Mouse (Mus musculus): ENCODE measurements at regions not wholly inside any gene's neighbourhood (a gene's known extent, or its start where the extent isn't known, plus 50 kb on each side); places are given as distances from the start of the nearest gene placed in this dataset.

DNA sequence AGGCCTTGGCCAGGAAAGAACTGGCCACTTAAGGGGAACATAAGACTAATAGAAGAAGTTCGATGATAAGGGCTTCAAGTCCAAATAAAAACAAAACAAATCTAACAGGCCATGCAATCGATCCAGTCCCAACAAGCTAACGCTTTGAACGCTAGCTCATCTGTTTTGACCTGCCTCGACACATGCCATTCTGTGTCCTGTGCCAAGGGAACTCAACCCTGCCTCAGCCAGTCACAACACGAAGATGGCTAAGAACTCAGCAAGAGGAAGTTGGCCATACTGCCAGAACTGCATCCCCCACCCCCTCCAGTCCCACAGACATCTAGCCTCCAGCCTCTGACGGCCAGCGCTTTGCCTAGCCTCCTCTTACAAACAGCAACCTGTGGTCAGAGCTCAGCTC is 259.1 kb downstream of the Gm12728 start:
- no peak for DNase-seq

DNA sequence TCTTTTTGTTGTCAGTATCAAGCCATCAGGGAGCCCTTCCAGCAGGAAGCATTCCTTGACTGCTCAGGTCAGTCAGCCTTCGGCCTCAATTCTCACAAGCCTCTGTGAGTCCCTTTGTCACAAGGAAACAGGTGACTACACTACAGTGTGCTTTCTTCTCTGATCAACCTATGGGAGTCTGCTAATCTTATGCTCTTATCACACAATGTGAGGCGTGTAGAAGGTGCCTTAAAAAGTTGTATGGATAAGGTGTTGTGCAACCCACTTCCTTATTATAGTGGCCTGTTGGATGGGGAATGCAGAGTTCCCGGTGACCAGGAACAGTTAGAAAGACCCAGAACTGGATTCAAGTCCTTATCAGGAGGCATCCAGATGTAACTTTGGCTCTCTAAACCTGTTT is 260.2 kb downstream of the Gm12728 start:
- no peak for DNase-seq

DNA sequence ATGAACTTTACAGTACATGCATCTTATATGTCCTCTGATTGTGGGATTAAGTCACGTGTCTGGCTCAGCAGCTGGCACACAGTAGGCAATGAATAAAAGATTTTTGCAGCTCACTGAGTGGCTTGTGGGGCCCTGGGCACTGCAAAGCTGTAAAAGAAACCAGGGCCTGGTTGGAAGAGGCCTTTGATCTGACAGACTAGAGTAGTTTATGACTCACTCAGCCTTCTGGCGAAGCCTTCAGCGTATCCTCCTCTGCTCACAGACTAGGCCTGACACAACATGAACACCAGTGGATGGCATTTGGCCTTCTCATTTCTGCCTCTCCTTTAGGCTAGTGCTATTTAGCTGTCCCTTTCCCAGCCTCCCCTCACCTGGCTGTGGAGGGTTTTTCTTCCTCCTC is 260.6 kb downstream of the Gm12728 start:
- DNase-seq: no peak

DNA sequence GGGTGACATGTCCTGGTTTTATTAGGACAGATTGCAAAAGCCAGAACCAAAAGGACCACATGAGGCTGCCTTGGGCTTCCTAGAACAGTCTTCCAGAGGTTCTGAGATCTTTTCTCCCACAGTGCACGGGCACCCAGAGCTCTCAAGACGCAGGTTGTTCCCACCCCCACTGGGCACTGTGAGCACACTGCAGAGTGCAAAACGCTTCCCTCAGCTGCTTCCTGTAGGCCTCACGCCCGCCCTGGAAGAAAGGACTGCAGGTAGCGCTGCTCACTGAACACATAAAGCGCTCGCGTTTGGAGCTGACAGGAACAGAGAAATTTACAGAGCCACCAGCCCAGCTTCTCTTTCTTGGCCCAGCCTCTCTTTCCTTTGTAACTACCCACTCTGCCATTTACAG is 262.5 kb upstream of the Usp24 start:
- DNase-seq: no peak

DNA sequence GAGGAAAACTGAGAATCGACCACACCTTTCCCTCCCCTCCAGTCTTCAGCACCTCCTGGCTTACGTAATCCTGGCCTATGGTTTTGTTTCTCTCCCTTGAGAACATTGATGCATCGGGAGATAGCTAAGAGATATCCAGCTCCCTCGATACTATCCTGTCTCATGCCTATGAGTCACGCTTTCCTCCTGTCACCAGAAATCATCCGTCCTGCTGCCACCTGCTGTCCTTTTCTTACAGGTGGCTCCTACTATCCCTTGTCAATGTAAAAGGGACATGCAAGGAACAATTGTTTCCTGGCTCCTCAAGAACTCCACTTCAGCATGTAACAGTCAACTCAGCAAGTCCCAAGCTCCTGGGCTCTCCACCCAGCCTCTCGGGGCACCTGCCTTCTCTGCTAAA is 261.7 kb upstream of the Usp24 start:
- DNase-seq: no peak

DNA sequence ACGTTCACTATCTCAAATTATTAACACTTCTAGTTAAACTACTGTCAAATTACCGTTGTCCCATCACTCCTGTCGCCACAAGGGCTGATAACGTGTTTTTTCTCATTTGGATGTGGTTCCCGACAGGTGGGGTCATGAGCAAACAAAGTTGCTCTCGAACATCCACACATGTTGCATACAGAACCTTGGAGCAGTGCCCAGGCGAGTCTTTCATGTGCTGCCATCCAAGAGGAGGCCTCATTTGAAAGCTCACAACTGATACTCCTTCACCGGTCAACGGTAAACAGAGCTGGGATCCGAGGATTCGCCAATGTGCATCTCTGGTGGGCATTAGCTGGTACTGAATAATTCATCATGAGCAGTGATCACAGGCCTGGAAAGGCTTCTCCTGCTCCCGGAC is 253.4 kb upstream of the Usp24 start:
- no peak for DNase-seq

DNA sequence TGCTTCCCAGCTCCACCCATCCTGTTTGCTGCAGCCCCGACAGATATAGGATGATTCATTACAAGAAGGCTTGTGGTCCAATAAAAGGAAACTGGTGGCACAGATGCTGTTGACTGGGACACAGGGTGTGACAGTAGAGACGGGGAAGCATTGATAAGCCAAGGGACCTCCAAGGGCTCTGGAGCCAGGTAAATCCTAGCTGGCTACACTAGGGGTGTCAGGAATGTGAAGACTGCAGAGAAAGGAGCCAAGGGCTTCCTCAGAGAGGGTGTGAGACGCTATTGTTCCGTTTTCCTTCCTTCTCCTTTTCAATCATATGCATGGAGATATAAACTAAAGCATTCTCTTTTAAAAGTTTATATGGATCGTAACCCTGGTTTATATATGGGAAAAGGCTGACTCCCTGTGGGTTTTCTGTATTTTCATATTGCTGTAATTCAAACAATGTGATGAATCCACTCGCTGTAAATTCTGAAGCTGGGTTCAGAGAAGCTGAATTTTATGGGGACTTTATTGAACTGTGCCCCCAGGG is 252.1 kb upstream of the Usp24 start:
- no peak for DNase-seq

DNA sequence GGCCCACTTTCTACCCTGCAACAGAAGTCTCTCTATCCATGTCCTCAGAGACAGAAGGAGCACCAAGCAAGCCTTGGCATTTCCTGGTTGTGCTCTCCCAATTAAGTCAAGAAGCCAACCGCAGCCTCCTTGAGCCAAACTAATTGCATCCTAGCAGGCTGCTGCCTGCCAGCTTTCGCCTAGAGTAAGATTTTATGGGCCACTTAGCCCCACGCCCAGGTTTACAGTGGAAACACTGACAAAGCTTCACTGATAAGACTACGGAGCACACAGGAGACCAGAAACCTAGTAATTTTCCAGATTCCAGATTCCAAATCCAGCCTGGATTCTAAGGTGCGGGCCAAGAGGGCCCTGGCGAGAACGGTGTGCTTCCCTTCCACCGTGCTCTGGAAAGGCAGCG is 249.0 kb upstream of the Usp24 start:
- DNase-seq: no peak

DNA sequence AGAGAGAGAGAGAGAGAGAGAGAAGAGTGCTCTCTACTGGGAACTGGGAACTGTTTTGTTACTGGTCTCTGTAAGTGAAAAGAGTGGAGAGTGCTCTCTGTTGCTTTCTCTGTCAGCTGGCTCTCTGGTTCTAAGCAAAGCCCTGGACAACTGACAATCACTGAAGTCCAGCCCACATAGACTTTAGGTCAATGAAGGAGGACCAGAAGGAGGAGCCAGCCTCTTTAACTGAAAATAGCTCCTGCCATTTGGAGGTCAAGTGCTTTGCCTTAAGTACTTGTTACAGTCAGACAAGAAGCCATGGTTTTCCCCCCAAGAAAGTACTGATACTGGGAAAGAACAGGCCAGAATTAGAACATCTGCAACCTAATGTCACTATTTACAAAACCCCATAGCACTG is 232.5 kb upstream of the Usp24 start:
- DNase-seq: no peak

DNA sequence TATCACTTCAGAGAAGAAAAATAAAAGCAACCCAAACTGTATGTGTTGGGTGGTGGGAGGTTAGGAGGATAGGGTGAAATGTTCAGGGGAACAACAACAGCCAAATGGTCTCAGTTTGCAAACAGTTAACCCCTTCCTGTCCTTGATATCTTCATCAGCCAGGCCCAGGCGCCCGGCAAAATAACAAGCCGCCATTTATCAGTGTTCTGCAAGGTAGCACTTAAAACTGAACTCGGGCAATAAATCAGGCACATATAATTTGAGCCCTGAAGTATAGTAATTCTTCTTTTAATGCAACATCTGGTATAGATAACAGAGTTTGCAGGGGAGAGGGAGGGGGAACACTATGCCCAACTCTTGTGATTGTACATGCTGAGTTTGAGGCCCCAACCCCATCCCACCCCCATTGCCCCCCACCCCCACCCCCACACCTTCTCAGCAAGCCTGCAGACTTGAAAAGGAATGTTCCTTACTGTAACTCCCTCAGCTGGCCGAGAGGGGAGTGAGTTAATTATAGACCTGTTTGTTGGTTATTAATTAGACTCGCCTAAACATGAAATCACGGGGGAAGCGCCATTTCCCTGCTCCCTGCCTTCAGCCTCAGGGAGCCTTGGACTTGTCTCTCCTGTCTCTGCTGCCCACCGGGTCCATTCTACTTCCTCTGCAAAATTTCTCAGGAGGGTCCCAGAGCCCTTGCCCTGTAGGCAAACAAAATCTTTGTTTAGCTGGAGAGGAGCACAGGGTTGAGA is 223.9 kb upstream of the Usp24 start:
- no peak for DNase-seq

DNA sequence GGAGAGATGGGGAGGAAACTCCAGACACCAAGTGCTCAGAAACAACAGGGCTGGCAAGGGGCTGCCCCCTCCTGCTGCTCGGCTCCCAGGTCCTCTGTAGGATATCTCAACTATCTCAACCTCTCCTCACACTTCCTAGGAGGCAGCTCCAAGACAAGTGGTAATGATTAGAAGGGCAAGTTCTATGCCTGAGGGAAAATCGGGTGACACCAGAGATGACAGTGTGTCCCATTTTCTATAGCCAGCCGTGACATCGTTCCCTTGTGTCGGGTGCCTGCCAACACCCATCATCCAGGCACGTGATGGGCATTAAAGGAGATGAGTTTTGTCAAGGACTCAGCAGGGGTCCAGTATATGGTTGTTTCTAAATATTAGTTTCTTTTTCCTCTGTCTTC is 223.3 kb upstream of the Usp24 start:
- DNase-seq: no peak

DNA sequence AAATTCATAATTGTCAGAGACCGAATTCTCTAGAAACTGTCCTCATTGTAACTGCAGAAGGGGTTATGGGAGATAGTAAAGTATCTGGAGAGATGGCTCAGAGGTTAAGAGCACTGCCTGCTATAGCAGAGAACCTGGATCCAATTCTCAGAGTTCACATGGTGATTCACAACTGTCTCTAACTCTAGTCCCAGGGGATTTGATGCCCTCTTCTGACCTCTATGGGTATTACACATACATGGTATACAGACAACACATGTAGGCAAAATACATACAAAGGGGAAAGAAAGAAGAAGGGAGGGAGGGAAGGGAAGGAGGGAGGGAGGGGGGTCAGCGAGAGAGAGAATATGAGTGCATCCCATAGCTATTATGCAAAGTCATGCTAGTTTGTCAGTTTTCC is 222.8 kb upstream of the Usp24 start:
- no peak for DNase-seq

DNA sequence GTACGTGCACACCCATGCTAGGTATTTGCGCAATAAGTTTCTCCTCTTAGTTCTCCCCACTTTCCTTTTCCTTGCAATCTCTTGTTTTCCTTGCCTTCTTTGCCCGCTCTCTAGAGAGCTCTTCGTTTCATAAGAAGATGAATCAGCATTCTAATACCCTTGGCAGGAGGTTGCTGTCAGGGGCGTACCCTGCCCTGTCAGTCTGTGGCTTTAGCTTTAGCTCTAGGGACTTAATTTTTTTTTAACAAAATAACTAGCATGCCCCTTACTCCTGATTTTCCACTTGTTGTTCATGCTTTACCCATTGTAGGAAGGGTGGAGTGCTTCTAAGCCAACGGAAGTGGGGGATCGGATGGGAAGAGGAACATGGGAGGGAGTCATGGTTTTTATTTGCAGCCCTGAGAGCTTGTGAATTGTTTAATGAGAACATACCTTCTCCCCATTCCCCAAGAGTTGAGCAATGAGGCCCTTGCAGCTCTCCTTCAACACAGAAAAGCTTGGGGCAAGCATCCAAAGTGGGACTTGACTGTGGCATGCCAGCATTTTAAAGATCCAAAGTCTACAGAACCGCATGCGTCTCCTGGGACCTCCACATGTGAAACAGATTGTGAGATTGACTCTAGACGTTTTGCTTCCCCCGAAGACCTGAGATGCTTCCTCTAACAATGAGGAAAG is 221.0 kb upstream of the Usp24 start:
- no peak for DNase-seq

DNA sequence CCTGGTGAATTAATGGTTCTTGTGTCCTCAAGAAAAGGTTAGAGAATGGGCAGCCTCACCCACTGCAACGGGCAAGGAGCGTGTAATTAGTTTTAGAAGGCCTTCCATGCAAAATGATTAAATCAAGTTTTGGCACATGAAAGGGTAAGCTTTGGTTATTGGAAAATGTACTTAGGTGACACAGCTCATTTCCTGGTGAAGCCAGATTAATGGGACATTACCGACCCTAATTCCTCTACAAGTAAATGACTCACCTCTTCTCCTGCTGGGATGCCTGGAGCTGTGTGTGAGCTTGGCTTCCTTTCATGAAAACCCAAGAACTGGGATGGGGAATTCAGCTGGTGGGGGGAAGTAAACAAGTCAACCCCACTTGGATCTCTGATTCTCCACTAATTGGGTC is 219.9 kb upstream of the Usp24 start:
- DNase-seq: no peak

DNA sequence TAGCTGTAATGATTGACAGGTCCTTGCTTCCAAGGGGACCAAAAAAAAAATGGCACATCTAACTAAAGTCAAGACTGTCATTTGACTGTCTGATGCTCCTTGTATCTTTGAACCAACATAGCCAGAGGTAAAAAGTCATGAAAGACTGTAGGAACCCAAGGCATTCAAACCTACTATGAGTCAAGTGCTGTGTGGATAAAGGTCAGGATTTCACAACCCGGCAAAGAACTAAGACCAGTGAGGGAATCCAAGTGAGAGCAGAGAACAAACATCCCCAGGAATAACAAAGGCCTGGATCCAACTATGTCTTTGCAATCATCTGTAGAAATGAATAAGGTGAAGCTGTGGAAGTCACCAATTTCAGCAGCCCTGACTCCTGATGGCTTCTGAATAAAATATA is 218.2 kb upstream of the Usp24 start:
- no peak for DNase-seq

DNA sequence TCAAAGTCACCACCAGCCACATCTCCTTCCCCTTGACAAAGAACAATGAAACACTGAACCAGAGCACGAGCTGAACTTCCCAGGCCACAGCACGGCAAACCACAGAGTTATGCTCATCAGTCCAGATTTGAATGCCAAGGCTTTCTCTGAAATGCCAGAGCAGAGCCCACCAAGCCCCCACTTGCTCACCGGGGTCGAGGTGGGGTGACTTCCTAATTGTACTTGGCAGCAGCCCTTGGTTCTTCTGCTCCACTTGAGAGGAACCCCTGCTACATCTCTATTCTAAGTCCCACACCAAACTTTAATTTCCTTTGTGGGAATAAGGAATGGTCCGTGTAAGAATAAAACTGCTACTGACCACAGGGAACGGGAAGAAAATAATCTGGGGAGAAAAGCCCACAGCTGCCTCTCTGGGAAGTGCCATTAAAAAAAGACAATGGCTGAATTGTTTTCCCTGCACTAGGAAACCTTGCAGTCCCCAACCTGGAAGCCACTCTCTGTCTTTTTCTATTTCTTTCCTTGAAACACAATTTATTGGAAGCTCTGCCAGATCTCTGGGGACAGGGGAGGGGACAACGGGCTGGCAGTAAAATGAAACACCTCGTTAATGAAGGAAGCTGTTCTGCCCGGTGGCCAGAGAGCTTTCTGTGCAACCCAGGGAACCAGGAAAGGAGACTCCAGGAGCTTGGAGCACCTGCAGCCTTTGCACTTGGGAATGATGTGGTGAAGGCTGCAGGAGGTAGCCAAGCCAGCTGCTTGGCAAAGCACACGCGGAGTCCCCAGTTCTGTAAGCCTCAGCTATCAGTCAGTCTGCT is 215.6 kb upstream of the Usp24 start:
- no peak for DNase-seq

DNA sequence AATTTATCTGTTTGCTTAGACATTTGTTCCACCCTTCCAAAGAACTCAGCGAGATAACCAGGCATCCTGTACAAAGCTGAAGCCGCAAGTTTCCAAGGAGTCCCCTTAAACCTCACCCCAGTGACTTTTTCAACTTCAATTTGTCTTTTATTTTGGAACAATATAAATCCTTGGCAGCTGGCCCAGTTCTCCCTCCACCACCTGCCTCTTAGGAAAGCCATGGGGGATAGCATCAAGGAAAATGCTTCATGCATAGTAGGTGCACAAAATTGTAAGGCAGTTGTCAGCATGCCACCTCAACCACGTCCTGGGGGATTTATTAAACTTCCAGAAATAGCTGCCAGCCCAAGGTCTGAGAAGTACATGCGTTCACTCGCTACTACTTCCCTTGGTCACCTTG is 214.1 kb upstream of the Usp24 start:
- DNase-seq: no peak

DNA sequence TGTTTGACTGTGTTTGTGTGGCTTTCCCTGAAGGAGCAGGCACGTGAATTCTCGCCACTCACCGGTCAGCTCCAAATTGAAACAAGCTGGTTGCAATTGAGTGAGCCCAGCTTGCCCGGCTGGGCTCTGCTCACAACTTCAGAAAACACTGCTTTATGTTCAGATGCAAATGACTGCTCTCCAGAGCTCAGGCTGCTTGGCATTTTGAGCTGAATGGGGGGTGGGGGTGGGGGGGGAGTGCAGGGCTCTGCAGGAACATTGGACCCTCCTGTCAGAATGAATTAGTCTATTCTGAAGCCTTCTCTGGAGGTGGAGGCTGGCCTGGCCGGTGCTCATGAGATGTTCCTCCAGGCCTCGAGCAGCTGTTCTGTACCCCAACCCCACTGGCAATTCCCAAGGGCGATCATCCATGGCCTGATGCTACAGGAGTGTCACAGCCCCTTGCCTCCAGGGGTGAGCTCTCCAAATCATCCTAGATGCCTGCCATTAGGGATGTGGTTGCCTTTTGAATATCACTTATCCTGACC is 213.5 kb upstream of the Usp24 start:
- DNase-seq: no peak

DNA sequence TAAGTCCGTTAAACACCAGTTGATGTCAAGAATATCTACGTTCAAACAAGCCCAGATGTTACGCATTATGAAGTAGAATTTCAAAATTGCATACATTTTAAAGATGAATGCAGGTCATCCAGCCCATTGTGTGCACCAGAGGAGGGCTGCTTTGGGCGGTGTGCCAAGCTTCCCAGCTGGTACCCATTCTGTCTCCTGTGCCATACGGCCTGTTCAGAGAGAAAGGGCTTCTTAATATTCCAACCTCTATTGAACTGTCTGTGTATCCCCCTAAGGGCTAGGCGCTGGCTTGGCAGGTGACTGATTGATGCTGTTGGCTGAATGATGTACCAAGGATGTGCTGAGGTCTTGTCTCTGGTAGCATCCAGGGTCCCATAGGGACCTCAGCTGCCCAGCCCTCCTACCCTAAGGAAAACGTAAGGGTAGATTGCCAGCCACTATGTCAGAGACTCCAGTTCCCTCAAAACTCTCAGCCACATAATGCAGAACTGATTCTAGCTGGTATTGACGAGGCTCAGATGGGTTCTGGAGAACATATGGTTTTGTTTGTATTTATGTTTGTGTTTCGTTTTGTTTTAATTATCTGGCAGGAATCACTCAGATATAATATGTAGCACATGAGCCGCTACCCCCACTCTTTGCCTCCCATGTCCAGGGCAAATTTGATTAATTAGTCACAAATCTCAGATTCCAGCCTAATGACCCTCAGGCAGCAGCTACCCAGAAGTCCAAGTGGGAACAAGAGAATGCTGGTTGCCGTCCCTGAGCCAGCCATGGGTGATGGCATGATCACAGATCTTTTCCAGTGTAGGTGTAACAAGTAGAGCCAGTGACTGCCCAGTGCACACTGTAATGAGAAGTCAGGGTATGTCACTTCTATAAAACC is 212.0 kb upstream of the Usp24 start:
- DNase-seq: no peak

DNA sequence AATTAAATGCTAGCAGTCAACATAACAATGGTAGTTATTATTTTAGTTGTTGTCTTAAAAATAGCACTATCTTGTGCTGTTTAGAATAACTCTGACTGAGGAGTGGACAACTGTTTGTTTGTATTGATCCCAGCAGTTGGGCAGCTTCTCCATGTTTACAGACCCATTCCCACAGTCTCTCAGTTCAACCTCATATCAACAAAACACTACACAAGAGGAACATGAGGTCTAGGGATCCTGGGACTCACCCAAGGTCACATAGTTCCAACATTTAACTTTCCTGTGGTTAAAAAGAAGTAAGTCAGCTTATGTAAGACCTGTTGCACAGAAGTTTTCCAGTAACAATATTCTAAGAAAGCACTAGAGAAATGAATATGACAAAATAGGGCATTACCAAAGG is 203.0 kb upstream of the Usp24 start:
- DNase-seq: no peak

DNA sequence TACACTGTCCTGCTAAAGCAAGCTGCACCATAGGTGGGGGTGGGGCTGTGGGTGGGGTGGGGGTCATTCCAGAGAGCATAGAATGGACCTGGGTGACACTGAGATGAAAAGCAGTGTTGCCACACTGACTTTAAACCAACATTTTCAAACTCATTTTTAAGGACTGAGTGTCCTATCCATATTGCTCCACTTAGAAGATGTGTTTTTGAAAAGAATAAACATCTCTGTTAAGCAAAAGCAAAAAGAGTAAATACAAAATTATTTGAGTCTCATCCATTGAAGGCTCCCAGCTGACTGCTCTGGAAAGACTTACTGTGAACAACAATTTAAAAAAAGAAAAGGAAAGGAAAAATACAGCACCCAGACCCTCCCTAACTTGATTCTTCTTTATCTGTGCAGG is 202.3 kb upstream of the Usp24 start:
- DNase-seq: no peak

DNA sequence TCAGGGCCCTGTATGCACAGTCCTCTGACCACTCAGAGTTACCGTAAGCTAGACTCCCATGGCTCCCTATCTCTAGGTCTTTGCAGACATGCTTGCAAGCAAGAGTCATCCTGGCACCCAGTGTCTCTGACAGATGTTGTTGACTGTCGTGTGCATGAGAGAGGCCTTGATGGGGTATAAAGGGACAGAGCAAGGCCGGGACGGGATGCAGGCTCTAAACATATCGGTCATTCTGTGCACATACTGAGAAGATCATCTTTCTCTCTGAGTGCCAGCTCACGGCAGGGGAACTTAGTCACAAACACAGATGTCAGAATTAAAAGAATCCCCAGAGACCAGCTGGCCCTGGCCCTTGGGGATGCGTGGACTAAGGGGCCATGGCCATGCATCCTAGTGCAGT is 199.4 kb upstream of the Usp24 start:
- DNase-seq: no peak

DNA sequence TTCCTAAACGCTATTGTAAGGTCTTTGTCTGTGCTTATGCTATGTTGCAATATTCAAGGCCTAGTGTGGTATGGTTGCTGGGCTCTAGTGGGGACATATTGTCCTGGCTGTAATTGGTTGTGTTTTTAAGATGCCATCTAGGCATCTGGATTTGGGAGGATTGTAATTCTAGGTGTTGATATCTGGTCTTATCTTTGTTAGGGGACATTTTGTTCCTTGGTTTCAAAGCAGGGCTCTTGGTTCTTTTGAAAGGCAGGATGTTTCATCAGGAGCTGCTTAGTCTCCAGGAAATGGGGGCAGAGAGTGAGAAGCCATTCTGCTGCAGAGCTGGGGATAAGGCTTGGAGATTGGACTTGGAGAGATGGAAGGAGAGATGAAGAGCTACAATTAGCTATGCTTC is 194.7 kb upstream of the Usp24 start:
- no peak for DNase-seq

All from thymus, postnatal 25 days (tissue).